Mouse (Mus musculus) liver, embryonic 14.5 days (tissue): ENCODE data around the gene Sall1. TPM values are rescaled to one million over a fixed set of nuclear protein-coding genes. Genes with fewer than 3 reads are reported as not detected.

ENCODE experiments used
- ATAC-seq: fragments of 200-750 bp; cut with Nextera tagmentation; 2 replicates; pipeline ENCODE4 v1.8.0; 2017; ENCODE audit warnings: moderate number of reproducible peaks, mild to moderate bottlenecking, moderate library complexity; ENCODE audit not compliant: insufficient read depth
- DNase-seq, 3 experiments: peaks; one replicate each; pipeline ENCODE4 v3.0.0-alpha.2; 2012 to 2013; ENCODE audit warnings: low read depth in 3 of 3, low spot score in 3 of 3
- H3K27ac ChIP-seq: fragments of 300-500 bp; sonication (generic); 2 replicates; pipeline ENCODE4 v1.5.1; 2014; ENCODE audit warnings: moderate library complexity, mild to moderate bottlenecking, control low read depth, inconsistent platforms
- H3K27me3 ChIP-seq: fragments of 300-500 bp; sonication (generic); 2 replicates; pipeline ENCODE4 v1.6.1; 2014; ENCODE audit warnings: mild to moderate bottlenecking, low read length, moderate library complexity; ENCODE audit not compliant: control insufficient read depth, insufficient read depth
- H3K36me3 ChIP-seq: fragments of 300-500 bp; sonication (generic); replicated peaks from 2 replicates; pipeline ENCODE4 v1.6.1; 2014; ENCODE audit warnings: low read depth; ENCODE audit not compliant: control insufficient read depth, insufficient read depth
- H3K4me1 ChIP-seq, 2 experiments: fragments of 200-500 bp in 1 of 2; fragments of 300-500 bp in 1 of 2; sonication (generic) in 1 of 2; replicated peaks; 2 replicates each; pipeline ENCODE4 v1.6.1; 2012 to 2014; ENCODE audit warnings: antibody characterized with exemption in 1 of 2, inconsistent platforms in 1 of 2, low read length in 1 of 2; ENCODE audit not compliant: control insufficient read depth in 2 of 2, insufficient read depth in 2 of 2
- H3K4me2 ChIP-seq: fragments of 300-500 bp; sonication (generic); 2 replicates; pipeline ENCODE4 v1.6.1; 2014; ENCODE audit warnings: low read depth, mild to moderate bottlenecking, control low read depth, moderate library complexity
- H3K4me3 ChIP-seq, 2 experiments: fragments of 200-500 bp in 1 of 2; fragments of 300-500 bp in 1 of 2; sonication (generic) in 1 of 2; 2 replicates each; pipeline ENCODE4 v1.5.1; 2012 to 2014; ENCODE audit warnings: low read depth in 2 of 2, low read length in 2 of 2, mild to moderate bottlenecking in 2 of 2, control low read depth in 1 of 2, inconsistent platforms in 1 of 2, moderate library complexity in 1 of 2; ENCODE audit not compliant: insufficient read depth in 1 of 2
- H3K9ac ChIP-seq: fragments of 300-500 bp; sonication (generic); replicated peaks from 2 replicates; pipeline ENCODE4 v1.6.1; 2014; ENCODE audit warnings: mild to moderate bottlenecking, control low read depth, moderate library complexity
- H3K9me3 ChIP-seq: fragments of 300-500 bp; sonication (generic); 2 replicates; pipeline ENCODE4 v1.6.1; 2016; ENCODE audit warnings: low read length, mixed read lengths; ENCODE audit not compliant: control insufficient read depth
- CTCF ChIP-seq: IDR thresholded peaks from 2 replicates; pipeline ENCODE4 v1.5.1; 2016; ENCODE audit warnings: antibody characterized with exemption, low read depth, control low read depth
- EP300 ChIP-seq: IDR thresholded peaks from 2 replicates; pipeline ENCODE4 v1.6.1; 2016; ENCODE audit warnings: antibody characterized with exemption, low read depth
- WGBS: fragments of 180-500 bp; shearing (Covaris S2); extraction: QIAGEN DNeasy Blood & Tissue Kit; methylation state at CpG from one replicate; pipeline ENCODE4 v1.1.7; 2014; ENCODE audit not compliant: insufficient replicate concordance; 5-methylcytosine and 5-hydroxymethylcytosine counted together
- polyA plus RNA-seq, 2 experiments: library from polyadenylated mRNA; depleted of rRNA in 1 of 2; stranded (reverse) in 1 of 2; unstranded in 1 of 2; fragments of >200 nt; fragmentation: Nextera tagmentation in 1 of 2; extraction: Ambion mirVana in 1 of 2; gene quantifications; 2 replicates each; pipeline versions ENCODE4 v1.2.1 to v1.2.3; 2012 to 2014

The Sall1 gene
- polyA plus RNA-seq, 2 experiments = 1.1 to 1.6 TPM

GRCm38 (mm10) chr8:89007114-89007513, 36.8 kb downstream of the Sall1 start:
- 0% methylated on average over 8 of the region's 8 CpGs for WGBS
- TF ChIP-seq EP300 = no peak
- TF ChIP-seq CTCF = no peak
- H3K4me3 ChIP-seq = no peak overlapping the region
- peaks cover 0 to 5% of the 10 kb centered on the region in 2 experiments; a peak in 1 of 4 replicates for H3K4me1 ChIP-seq
- no peak for DNase-seq
- H3K27ac ChIP-seq = no peak overlapping the region
- H3K9ac ChIP-seq = no peak overlapping the region
- no peak for ATAC-seq
- peaks cover 21% of the 10 kb centered on the region for H3K27me3 ChIP-seq
- no peaks in the 10 kb centered on the region for H3K36me3 ChIP-seq
- H3K9me3 ChIP-seq = no peaks in the 10 kb centered on the region
- peak overlapping the region; percentile 54; the same call in 1 of the 2 replicates for H3K4me2 ChIP-seq

DNA sequence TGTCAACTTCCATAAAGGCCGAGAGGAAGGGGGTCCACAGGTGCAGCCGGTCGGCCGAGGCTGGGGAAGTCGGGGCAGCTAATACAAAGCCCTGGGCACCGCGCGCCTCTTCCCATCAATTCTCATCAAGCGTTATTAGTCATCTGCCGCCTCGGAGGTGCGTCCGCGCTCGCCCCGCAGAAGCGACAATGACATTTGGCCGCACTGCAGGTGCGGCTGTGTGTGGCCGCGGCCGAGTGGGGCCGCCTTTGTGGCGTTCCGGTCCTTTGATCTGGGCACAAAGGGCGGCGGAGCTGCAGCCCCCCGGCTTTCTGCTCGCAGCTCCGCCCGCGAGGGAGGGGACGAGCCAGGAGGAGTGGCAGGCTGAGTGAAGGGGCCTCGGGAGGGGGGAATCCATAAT, 37.5 kb downstream of the Sall1 start:
- WGBS = under 1% methylated on average over 34 of the region's 34 CpGs
- H3K27me3 ChIP-seq = peaks cover 21% of the 10 kb centered on the region
- no peak overlapping the region for H3K27ac ChIP-seq

GRCm38 (mm10) chr8:89005797-89006196, 38.2 kb downstream of the Sall1 start:
- Histone ChIP-seq H3K27ac (no peak overlapping the region), H3K9me3 (no peaks in the 10 kb centered on the region), H3K36me3 (no peaks in the 10 kb centered on the region), H3K27me3 (peaks cover 21% of the 10 kb centered on the region), H3K9ac (no peak overlapping the region), H3K4me2 (peak overlapping the region; percentile 54; the same call in 1 of the 2 replicates), H3K4me3 (no peak overlapping the region), H3K4me1 (peaks cover 0 to 5% of the 10 kb centered on the region in 2 experiments; a peak in 1 of 4 replicates)
- no peak for TF ChIP-seq CTCF
- no peak for TF ChIP-seq EP300
- no peak for ATAC-seq
- WGBS = 32% methylated on average over 11 of the region's 11 CpGs
- no peak for DNase-seq

More for the DNA sequence above, 37.5 kb downstream of the Sall1 start:
- Histone ChIP-seq H3K36me3 (no peaks in the 10 kb centered on the region), H3K9ac (no peak overlapping the region), H3K9me3 (no peaks in the 10 kb centered on the region), H3K4me1 (peaks cover 0 to 5% of the 10 kb centered on the region in 2 experiments; a peak in 1 of 4 replicates), H3K4me2 (peak overlapping the region; percentile 54), H3K4me3 (peak overlapping the region; percentile 27 to 40; a peak in 3 of 4 replicates)
- TF ChIP-seq CTCF (no peak), EP300 (no peak)
- DNase-seq = no peak
- no peak for ATAC-seq

- H3K4me1 ChIP-seq = peaks cover 0 to 5% of the 10 kb centered on the region in 2 experiments; a peak in 1 of 4 replicates
- ATAC-seq (no peak), DNase-seq (peak in 1 of 3 experiments; percentile 12)
- no peak overlapping the region for H3K27ac ChIP-seq
- no peak overlapping the region for H3K4me2 ChIP-seq
- no peaks in the 10 kb centered on the region for H3K36me3 ChIP-seq
- WGBS = 35% methylated on average over 2 of the region's 2 CpGs
- H3K4me3 ChIP-seq = no peak overlapping the region
- no peak overlapping the region for H3K9ac ChIP-seq
- TF ChIP-seq CTCF (no peak), EP300 (no peak)
- H3K9me3 ChIP-seq = no peaks in the 10 kb centered on the region
- H3K27me3 ChIP-seq = peaks cover 21% of the 10 kb centered on the region
Observed at GRCm38 (mm10) chr8:89004041-89004440, 39.9 kb downstream of the Sall1 start.

DNA sequence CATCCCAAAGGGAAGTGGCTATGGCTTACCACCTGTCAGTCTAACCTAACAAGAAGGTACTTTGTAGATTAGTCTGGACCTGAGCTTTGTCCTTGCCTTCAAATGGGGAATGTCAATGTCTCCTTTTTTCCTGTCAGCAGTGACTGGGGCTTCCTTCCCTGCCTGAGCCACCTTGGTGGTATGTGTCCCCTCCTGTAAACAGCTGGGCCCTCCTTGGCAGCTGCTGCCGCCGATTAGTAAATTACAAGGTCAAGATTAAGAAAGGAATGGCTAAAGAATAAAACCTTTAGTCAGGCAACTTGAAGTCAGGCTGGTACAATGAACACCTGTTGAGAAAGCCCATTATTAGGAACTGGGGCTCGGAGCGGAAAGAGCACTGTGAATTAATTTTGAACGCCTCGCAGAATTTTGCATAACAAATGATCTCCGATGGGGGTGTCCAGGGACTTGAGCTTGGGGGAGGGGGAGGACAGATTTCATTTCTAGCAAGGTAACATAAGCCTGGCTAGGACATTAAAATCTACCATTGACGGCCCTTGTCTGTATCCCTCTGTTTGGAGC, 40.5 kb downstream of the Sall1 start:
- TF ChIP-seq EP300 (no peak), CTCF (no peak)
- Histone ChIP-seq H3K4me2 (no peak overlapping the region), H3K27ac (no peak overlapping the region), H3K9me3 (no peaks in the 10 kb centered on the region), H3K4me1 (peaks cover 0 to 5% of the 10 kb centered on the region in 2 experiments; a peak in 1 of 4 replicates), H3K4me3 (no peak overlapping the region), H3K9ac (no peak overlapping the region), H3K27me3 (peaks cover 21% of the 10 kb centered on the region), H3K36me3 (no peaks in the 10 kb centered on the region)
- no peak for DNase-seq
- WGBS = 62% methylated on average over 8 of the region's 8 CpGs
- no peak for ATAC-seq
